Mouse (Mus musculus) cerebellum, adult 11 months (tissue): ENCODE measurements around the gene Lypd6.

ENCODE experiments used
- DNase-seq: peaks from one replicate; pipeline ENCODE4 v3.0.0; 2022

Lypd6 gene

DNA sequence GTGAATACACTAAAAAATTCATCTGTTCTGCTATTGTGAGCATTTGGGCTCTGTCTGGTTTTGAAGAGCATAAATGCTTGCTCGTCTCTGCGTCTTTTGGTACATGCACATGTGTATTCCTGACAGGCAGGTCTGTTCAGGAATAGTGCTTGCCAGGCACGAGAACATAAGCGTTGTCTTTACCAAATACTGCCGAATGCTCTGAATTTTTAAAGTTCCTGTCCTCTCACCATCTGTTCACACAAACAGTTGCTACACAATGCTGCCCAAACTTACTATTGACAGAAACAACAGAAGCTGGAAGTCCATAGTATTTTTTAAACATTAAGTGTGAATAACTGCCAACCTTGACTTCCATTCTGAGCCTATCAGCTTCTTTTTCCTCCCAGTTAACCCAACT, 112.9 kb downstream of the Lypd6 start:
- DNase-seq, result no peak

DNA sequence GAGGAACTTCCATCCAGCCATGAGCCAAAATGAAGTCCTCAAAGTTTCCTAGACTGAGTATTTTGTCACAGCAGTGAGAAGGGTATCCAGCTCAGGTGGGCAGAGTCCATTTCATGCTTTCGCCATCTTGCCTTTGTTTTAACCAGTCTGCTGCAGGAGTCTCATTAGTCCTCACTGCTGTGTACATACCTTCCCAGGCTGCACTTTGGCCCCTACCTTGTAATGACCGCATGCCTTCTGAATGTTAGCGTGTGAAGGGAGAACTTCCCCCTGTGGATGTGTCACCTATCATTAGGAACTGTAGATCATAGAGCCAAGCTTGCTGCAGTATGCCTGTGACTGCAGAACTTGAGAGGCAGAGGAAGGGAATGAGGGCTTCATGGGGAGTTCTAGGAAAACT, 114.2 kb downstream of the Lypd6 start:
- DNase-seq, result no peak

DNA sequence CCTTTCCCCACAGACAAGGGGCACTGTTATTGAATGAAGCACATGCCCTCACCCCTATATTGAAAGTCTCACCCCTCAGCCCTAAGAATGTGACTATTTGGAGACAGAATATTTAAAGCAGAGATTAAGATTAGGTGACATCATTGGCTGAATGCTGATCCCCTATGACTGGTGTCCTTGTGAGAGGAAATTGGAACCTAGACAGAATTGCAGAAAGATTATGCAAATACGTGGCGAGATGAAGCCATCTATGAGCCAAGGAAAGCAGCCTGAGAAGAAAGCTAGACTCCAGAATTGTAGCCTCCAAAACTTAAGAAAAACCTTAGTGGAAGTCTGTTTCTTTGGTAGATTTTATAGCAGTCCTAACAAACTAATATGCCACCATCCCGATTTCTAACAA, 115.1 kb downstream of the Lypd6 start:
- no peak for DNase-seq

DNA sequence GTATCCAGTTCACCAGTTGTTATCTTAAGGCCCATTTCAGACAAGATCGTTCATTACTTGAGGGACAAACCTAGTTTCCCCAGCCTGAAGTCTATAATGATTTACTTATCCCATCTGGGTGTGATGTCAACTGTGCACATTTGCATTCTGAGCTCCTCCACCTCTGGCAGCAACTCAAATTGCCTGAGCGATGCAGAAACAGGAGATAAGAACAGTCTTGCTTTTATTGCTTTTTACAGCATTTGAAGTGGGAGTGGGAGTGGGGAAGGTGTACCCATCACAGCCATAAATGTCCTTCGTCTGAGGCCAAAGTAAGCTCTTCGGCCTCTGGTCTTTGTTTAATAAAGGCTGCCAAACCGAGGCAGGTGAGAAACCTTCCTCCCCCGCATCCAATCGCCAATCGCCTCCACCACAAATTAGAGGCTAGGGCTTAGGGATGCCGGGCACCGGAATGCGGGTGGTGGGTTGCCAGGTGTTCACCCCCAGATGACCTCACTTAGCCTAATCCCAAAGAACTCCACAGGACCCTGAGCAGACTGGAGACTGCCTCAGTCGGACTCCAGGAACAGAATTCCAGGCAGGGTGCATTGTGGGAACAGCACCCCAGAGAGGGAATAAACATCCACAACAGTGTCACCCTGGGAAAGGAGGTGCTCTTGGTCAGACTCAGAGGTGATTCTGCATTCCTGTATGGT, 120.6 kb downstream of the Lypd6 start:
- DNase-seq, result no peak

DNA sequence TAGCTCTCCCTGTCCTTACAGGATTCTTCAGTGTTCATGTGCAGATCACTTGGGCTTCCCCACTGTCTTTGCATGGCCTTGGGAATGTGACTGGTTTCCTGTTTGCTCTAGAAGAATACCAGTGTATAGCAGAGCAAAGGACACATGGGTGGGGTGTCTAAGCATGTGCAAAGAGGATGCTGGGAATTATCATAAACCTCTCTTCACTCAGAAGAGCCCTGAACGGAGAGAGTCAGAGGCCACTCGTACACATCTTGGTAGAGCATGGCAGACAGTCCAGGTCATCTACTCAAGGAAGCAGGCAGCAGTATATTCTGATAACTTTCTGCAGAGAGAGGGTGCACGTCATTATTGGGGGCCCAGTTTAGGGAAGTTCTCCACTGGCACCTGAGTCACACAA, 122.6 kb downstream of the Lypd6 start:
- DNase-seq, result no peak

DNA sequence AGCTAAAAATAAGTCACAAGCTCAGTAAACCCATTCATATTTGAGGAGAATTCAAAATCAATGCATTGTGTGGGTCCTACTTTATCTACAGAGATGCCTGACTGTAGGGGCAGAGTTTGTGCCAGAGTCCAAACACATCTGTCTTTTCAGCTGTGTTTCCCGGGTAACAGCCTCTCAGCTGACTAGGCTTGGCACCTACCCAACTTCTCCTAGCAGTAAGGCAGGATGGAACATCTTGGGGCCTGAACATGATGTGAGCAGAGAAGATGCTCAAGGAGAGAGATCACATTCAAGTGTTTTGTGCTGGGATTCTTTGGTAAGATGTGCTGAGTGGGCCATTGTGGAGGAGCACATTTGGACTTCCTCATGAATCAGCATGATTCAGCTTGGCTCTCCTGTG, 130.5 kb downstream of the Lypd6 start:
- DNase-seq, result no peak

DNA sequence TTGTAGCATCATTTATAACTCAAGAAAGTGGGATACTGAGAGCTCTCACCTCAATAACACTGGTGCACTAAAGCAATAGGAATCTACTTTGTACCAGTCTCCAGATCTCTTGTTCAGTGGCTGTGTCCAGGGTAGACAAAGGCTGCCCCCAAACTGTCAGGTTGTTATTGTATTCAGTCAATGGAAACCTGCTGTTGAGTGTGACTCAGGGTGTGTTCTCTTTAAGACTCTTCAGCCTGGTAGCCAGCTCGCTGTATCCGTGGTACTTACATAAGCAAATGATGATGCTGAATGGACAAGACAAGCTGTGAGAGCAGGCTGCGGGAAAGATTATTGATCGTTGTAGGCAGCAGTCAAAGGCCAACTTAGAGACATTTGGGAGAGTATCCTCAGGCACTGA, 131.6 kb downstream of the Lypd6 start:
- DNase-seq, result no peak

DNA sequence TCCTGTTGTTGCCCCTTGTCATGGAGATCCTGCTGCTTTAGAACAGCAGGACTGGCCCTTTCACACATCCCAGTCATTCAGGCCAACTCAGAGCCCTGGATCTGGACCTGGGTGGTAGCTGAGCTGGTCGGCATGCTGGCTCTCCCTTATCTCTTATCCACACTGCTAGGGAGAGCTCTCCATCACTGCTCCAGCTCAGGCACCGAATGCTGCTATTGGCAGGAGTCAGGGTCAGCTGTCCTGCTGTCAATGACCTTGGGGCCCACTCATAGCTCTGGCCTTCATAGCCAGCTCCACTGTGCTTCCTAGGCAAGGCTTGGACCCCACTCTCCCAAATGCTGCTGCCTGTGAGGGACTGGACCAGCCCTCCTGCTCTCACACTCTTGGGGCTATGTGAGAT, 134.3 kb downstream of the Lypd6 start:
- DNase-seq, result no peak

DNA sequence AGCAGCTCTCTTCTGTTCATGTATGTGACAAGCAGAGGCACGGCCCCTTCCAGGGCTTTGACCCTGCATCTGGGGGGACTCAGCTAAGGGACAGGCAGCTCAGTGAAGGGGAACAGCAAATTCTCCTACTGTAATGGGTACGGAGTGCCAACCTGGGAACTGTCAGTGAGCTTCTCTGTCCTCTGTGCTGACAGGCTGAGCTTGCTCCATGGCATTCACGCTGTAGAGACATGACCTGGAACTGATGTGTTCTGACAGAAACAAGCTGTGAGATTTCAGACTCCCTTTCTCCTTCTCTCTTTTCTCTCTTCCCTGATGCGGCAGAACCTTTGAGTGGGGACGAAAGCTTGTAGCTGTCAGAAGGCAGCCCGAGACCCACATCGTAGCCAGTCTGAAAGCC, 154.3 kb downstream of the Lypd6 start:
- no peak for DNase-seq

DNA sequence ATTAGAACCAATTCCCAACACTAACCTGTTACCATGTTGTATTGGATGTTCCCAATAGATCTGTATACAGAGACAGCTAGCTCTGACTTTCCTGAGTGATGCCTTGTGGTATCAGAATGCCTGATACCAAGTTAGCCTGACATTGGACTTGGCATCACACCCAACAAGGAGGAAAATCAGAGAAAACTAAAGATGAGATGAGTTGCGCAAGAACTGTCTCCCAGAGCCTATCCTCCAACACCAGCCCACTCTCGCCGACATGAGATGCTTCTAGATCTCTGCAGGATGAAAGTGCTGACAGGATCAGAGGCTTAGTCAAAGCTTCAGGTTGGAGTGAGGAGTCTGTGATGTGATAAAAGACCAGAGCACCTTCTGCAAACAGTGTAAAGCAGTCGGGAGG, 158.8 kb downstream of the Lypd6 start:
- no peak for DNase-seq

DNA sequence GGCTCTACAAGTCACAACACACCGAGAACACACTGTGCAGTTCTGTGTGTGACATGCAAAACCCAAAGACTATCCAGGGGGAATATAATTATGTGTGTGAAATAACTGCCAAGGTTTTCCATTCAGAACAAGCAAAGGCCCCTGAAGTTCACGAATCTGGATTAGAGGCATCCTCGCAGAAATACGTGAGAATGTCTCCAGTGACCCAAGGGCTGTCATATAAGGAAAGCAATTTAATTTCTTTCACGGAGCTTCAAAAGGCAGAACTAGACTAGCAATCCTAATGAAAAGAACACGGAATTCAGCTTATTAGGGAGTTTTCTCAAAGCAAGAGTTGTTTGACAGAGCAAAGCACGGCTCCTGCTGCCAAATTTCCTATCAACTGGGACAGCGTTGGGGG, 167.3 kb downstream of the Lypd6 start:
- no peak for DNase-seq
